8 mouse cellular contexts compared by ENCODE assay signal in the genomic region with DNA sequence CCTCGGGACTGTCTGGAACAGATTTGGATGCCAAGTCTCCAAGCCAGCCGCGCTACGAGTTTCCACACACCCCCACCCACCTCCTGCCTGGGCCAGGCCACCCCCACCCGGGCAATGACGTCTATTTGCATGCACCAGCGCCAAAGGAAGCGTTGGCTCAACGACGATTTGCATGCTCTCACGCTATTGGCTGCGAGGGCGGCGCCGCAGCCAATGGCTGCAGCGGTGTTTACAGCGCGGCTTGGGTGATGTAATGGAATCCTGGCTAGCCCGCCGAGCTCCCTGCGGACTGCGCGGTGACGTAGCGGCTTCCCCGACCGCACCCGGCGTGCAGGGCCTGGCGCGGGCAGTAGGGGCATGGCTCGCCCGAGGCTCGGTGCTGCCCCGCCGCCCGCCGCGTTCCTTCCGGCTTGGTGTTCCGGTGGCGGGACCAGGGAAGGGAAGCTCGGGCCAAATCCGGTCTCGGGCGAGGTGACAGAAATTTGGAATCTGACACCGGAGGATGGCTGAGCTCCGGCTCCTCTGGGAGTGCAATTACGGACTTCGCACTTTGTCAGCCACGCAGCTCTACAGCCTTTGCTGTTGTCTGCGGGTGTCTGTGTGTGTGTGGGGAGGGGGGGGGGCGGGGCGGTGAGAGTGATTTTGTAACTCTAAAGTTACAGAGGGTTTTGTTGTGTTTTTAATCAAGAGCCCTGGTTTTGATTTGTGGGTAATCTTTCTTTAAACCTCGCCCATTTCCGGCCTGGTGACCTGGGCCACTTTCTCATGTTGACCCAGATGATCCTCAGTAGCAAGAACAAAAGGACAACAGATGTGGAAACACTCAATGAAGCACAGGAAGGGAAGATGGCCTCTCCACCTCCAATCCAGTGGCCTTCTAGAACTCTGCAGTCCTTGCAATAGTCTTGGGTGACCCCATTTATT. TPM values are rescaled to one million over a fixed set of nuclear protein-coding genes. Genes with fewer than 3 reads are reported as not detected.
A peak's percentile ranks its signal among the peaks of the same experiment; 100 is the strongest.
DNase-seq lines count a peak whose midpoint lies in the region; ATAC-seq lines count a peak whose summit lies in the region.

No protein-coding gene starts in this region.

- H3K9me3 ChIP-seq in intestine, embryonic 14.5 days (ENCODE audit: control insufficient read depth, low read length), result no peaks in the 10 kb centered on the region

- peak overlapping the region; percentile 67 for H3K4me2 ChIP-seq in intestine, embryonic 14.5 days (ENCODE audit: low read length)

- peaks cover 29% of the 10 kb centered on the region for H3K4me1 ChIP-seq in intestine, embryonic 14.5 days (replicated peaks; ENCODE audit: control insufficient read depth, insufficient read depth, low read length)

- peak; percentile 88 to 90 for DNase-seq in adrenal gland, adult 18-20 months (ENCODE audit: low spot score in 2 of 2)
- peak; percentile 99 for DNase-seq in embryo, embryonic 11 days
- peak; percentile 97 for DNase-seq in gastrocnemius, postnatal 25 days
- peak; percentile 95 for DNase-seq in intestine, embryonic 14.5 days (ENCODE audit: low spot score)
- peak; percentile 96 to 98 for DNase-seq in left cerebral cortex, postnatal 14 days (ENCODE audit: low spot score in 2 of 2)
- DNase-seq in mesoderm, embryonic 11.5 days (ENCODE audit: low read depth, low spot score), result peak; percentile 99
- peak; percentile 95 to 98 for DNase-seq in right cerebral cortex, postnatal 36 days (ENCODE audit: low spot score in 2 of 2)
- DNase-seq in yolk sac, embryonic 10.5 days (ENCODE audit: low spot score), result peak; percentile 97

- no peaks in the 10 kb centered on the region for H3K36me3 ChIP-seq in intestine, embryonic 14.5 days (ENCODE audit: control insufficient read depth, insufficient read depth, low read length)

- WGBS in intestine, embryonic 14.5 days, result 2% methylated on average over 55 of the region's 56 CpGs

- intact Hi-C loops in left cerebral cortex, postnatal 14 days (cut with DNase I), result loop anchor here (1.0 kb wide), 1 partner anchor 20 kb away; no protein-coding TSS in a partner anchor

- no peaks in the 10 kb centered on the region for H3K27me3 ChIP-seq in intestine, embryonic 14.5 days (replicated peaks; ENCODE audit: control insufficient read depth, insufficient read depth, low read length)

- peak overlapping the region; percentile 84 for H3K27ac ChIP-seq in intestine, embryonic 14.5 days (ENCODE audit: low read depth)

- peak; percentile 97 for ATAC-seq in intestine, embryonic 14.5 days (replicated peaks; ENCODE audit: low FRiP score, low TSS enrichment, low read depth)

- H3K9ac ChIP-seq in intestine, embryonic 14.5 days (ENCODE audit: low read length), result peak overlapping the region; percentile 59

- peak overlapping the region; percentile 36 for H3K4me3 ChIP-seq in intestine, embryonic 14.5 days (ENCODE audit: low read depth, low read length)

RNA-seq across cellular contexts. Expression of a gene that starts 7.6 kb away (rescaled TPM):
- total RNA-seq in adrenal gland, adult 18-20 months (2021), result 100 to 1,000 TPM; 275 to 349 TPM
- total RNA-seq in gastrocnemius, postnatal 25 days (2021), result 10 to 100 TPM; 52.2 to 90.7 TPM
- 6.4 and 6.9 TPM in 2 replicates for polyA plus RNA-seq in intestine, embryonic 14.5 days (2014; fragmentation: Nextera tagmentation; extraction: Ambion mirVana)
- 10 to 100 TPM; 65.6 to 78.4 TPM for total RNA-seq in left cerebral cortex, postnatal 14 days (2021)

RNA-seq across cellular contexts. Expression of a gene that starts 22.5 kb away (rescaled TPM):
- total RNA-seq in adrenal gland, adult 18-20 months (2021), result 10 to 100 TPM; 16.3 to 19.8 TPM
- 1 to 10 TPM; 4.3 to 5.7 TPM for total RNA-seq in gastrocnemius, postnatal 25 days (2021)
- 3.5 and 4.2 TPM in 2 replicates for polyA plus RNA-seq in intestine, embryonic 14.5 days (2014; fragmentation: Nextera tagmentation; extraction: Ambion mirVana)
- total RNA-seq in left cerebral cortex, postnatal 14 days (2021), result 10 to 100 TPM; 58.2 to 67.1 TPM

RNA-seq across cellular contexts. Expression of a gene that starts 37.6 kb away (rescaled TPM):
- 10 to 100 TPM; 60.5 to 64.0 TPM for total RNA-seq in adrenal gland, adult 18-20 months (2021)
- 10 to 100 TPM; 22.3 to 31.3 TPM for total RNA-seq in gastrocnemius, postnatal 25 days (2021)
- 65.4 and 67.1 TPM in 2 replicates for polyA plus RNA-seq in intestine, embryonic 14.5 days (2014; fragmentation: Nextera tagmentation; extraction: Ambion mirVana)
- total RNA-seq in left cerebral cortex, postnatal 14 days (2021), result 10 to 100 TPM; 38.5 to 43.2 TPM

RNA-seq across cellular contexts. Expression of a gene that starts 46.5 kb away (rescaled TPM):
- total RNA-seq in adrenal gland, adult 18-20 months (2021), result under 1 TPM; 0.27 to 0.54 TPM
- under 1 TPM; 0.31 to 0.32 TPM for total RNA-seq in gastrocnemius, postnatal 25 days (2021)
- polyA plus RNA-seq in intestine, embryonic 14.5 days (2014; fragmentation: Nextera tagmentation; extraction: Ambion mirVana), result 5.9 and 6.6 TPM in 2 replicates
- total RNA-seq in left cerebral cortex, postnatal 14 days (2021), result under 1 TPM; 0.24 to 0.49 TPM

Comparison
In these comparisons a context has a peak if more than half of its experiments do, and no peak if none do; other contexts are left out.
1. Peak in every context shown above with its lines: DNase-seq, ATAC-seq, H3K4me3 ChIP-seq and H3K27ac ChIP-seq.